Mouse (Mus musculus): ENCODE measurements around the gene Gm48551.

DNA sequence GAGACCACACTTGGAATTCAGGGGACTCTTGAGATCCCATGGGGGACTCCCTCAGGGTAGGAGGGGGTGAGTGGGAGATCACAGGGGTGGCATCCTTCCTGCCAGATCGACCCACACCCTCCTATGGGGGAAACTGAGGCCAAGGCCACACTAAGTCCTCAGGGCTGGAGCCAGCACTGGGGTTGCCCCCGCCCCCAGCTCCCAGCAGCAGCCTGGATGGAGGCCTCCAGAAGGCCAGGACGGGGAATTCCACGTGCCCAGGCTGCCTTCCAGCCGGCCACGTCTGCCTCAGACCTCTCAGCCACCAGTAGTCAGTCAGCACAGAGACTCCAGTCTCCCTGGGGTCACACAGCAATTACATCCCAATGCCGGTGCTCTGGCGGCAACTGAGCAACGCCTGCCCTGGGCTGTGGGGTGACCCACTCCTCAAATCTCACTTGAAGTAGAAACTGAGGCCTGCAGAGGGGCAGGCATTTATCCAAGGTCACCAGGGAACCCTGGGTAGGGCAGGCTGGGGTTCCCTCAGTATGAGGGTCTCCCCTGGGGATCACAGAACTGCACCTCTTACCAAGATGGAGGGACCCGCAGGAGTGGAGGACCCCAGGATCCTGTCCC, 41.1 kb downstream of the Gm48551 start:
- no peak for TF ChIP-seq POLR2A (IDR thresholded peaks at IDR 0.05; ENCODE audit: extremely low read depth, insufficient read depth, low read length)
- TF ChIP-seq CTCF (IDR thresholded peaks at IDR 0.05; ENCODE audit: extremely low read depth, insufficient read depth, low read length), result no peak
